Mouse (Mus musculus): Measurements from ENCODE around the gene Gna15.

GRCm38 (mm10) chr10:81564734-81565133, 40.7 kb upstream of the Gna15 start:
- TF ChIP-seq CTCF (IDR thresholded peaks at IDR 0.05; ENCODE audit: borderline replicate concordance, extremely low read depth, insufficient read depth, insufficient read length) = peak; percentile 79
- no peak for TF ChIP-seq POLR2A (IDR thresholded peaks at IDR 0.05; ENCODE audit: borderline replicate concordance, extremely low read depth, insufficient read depth, insufficient read length, poor library complexity, severe bottlenecking)
